Mouse (Mus musculus): ENCODE results near the gene Clip1. TPM values are rescaled to one million over a fixed set of nuclear protein-coding genes. Genes with fewer than 3 reads are reported as not detected.

The Clip1 gene
- total RNA-seq, 2 experiments from 2014 or later: 135 to 152 TPM

DNA sequence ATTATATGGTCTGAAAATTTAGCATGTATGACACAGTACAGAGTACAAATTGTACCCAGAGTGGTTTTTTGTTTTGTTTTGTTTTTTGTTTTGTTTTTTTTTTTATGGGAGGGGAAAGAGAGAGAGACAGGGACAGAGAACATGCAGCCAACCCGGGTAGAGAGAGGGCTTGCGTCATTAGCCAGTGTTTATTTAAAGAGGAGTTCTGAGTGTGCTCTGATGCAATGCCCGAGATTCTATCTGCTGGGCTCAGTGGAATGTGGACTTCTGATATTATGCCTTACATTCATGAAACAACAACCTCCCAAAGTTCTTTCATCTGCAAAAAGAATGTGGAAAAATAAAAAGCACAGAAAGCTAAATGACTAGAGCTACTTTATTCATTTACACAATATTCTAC is 9.2 kb downstream of the Clip1 start:
- intact Hi-C loops (cut with DNase I): no loop called here
- DNase-seq (ENCODE audit: low spot score): no peak

DNA sequence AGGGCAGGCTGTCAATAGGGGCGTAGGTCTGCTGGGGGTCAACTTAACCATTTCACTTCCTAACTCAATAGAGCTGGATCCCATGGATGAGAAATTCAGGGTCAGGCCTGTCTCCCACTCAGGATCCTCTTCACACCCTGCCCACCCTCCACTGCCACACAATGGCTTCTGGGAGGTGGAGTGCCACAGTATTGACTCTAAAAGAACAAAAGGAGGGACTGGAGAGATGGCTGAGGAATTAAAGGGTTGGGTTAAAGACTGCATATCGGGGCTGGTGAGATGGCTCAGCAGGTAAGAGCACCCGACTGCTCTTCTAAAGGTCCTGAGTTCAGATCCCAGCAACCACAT is 13.0 kb downstream of the Clip1 start:
- intact Hi-C loops (cut with DNase I): no loop called here
- DNase-seq (ENCODE audit: low spot score): no peak

DNA sequence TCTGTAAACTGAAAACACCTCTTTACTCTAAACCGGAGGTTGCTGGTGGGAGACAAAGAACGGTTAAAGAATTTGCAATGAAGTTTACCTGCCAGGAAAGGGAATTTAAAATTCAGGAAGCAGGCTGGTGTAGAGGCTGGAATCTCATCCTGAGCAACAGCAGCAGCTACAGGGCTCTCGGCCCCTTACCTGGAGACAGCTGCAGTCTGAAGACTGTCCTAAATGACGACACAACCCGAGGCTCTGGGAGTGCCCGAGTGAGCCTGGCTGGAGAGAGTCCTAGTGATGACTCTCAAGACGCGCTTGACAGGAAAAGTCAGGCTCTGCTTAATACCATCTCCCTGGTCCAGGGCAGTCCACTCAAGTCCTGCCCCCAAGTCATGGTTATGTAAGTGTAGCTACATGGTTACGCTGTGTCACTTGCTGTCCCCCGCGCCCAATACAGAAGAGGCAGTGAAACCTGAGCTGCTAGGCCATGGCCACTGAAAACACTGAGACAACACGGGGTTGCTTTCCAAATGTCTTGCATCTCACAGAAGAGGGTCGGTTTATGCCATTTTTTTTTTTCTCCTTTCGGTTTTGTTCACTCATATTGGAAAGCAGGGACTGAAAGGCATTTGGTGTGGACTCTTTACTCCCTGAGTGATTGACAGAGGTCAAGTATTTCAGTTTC is 13.5 kb downstream of the Clip1 start:
- intact Hi-C loops (cut with DNase I): no loop called here

DNA sequence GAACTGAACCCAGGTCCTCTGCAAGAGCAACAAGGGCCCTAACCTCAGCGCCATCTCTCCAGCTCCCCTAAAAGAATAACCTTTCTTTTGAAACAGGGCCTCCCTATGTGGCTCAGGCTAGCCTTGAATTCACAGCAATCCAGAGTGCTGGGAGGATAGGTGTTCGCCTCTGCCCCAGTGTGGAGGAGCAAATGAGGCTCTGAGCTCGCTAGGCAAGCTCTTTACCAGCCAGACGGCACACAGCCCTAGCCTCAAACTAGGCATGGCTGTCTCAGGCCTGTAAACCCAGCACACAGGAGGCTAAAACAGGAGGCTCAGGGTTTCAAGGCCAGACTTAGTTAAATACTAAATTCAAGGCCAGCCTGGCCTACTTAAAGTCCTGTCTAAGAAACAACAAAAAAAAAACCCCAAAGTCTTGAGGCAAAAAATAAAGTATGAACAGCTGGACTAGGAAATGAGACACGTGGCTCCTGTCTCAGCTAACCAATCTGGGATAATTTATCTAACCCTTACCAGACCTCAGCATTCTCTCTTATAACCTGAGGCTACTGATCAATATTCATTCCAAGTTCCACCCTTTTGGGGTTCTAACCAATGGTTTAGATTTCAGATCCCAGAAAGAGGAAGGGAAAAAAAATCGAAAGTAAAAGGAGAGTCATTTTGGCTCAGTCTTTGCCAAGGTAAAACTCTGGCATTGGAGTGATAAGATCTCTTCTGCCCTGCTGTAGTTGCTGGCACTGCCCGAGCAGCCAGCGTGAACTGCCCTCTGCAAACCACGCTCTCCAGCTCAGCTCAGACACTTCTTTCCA is 14.2 kb downstream of the Clip1 start:
- DNase-seq (ENCODE audit: low spot score): no peak
- intact Hi-C loops (cut with DNase I): no loop called here

More for the DNA sequence above, 13.5 kb downstream of the Clip1 start:
- peak; percentile 58 for DNase-seq (ENCODE audit: low spot score)

DNA sequence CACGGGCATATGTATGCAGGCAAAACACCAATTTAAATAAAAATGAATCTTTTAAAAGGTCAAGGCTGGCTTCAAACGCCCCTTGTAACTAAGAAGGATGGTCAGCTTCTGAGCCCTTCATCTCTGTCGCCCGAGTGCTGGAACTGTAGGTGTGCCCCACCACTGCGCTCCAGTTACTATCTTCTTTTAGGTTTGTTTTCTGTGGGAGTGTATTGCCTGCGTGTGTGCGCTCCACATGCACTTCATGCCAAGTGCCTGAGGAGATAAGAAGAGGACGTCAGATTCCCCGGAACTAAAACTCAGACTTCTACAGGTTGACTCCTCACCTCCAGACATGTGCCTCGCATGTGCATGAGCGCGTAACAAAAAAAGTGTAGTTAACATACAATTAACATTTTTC is 16.5 kb downstream of the Clip1 start:
- no peak for DNase-seq (ENCODE audit: low spot score)
- intact Hi-C loops (cut with DNase I): no loop called here

DNA sequence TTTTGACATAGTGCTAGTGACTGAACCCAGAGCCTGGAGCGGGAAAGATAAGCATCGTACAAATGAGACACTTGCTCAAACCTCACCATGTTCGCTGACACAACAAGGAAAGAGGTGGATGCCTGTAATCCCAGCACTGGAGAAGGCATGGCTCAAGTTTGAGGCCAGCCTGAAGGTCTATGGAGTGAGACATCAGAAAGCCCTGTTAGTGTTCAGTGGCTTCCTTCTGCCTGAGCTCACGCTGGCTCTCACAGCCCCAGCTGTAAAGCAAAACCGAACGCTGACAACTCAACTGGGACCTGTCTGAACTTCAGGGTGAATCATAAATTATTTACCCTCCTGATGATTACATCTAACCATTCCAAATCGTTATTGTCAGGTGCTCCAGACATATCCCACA is 18.5 kb downstream of the Clip1 start:
- no peak for DNase-seq (ENCODE audit: low spot score)
- intact Hi-C loops (cut with DNase I): no loop called here

DNA sequence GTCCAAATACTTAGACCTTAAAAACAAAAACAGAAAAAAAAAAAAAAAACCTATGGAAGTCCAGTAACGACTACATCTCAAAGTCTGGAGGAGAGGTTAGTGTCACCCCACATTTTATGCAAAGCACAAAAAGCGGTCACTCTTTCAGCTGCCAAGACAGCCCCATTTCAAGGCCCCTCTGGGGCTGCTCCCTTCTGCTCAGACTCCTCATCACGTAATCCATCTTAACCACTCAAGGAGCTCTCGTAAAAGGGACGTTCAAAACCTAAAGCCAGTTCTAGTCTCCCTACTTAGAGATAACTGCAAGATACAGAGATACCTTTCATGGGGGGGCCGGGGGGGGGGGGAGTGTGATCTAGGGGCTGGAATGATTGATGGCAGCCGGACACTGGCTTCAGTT is 20.1 kb downstream of the Clip1 start:
- intact Hi-C loops (cut with DNase I): no loop called here
- no peak for DNase-seq (ENCODE audit: low spot score)

DNA sequence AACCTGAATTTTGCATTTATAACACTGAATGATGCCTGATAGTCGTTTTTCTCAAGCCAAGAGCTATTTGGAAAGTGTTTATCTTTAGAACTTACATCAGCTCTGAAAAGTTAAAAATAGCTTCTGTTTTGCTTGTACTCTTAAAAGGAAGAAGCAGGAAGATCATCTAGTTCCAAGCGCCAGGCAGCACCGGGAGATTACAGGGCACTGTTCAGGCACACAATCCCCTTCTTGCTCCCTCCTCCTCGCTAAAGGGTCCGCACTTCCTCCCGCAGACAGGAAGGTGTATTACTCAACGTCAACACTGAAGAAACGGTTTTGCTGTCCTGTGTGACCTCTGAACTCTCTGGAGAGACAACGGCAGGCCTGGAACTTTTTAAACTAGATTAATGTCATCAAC is 22.4 kb downstream of the Clip1 start:
- intact Hi-C loops (cut with DNase I): no loop called here
- peak; percentile 57 for DNase-seq (ENCODE audit: low spot score)

DNA sequence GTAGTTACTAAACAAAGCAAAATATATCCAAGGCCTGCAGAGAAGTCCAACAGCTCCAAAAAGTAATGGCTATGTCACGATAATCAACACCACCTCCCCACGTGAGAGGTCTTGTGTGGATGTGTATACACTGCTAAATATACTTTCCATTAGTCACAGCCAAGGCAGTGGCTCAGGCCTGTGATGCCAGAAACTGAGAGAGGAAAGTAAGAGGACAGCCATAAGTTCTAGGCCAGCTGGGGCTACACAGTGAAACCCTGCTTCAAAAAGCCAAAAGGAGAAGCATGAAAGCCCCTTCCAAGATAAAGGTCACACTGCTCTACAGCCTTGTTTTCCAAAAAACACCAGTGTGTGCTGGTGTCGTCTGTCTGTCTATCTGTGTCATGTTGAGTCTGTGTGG is 22.8 kb downstream of the Clip1 start:
- intact Hi-C loops (cut with DNase I): loop anchor here (2.0 kb wide), 1 partner anchor 21 kb away; no protein-coding TSS in a partner anchor
- DNase-seq (ENCODE audit: low spot score): no peak

DNA sequence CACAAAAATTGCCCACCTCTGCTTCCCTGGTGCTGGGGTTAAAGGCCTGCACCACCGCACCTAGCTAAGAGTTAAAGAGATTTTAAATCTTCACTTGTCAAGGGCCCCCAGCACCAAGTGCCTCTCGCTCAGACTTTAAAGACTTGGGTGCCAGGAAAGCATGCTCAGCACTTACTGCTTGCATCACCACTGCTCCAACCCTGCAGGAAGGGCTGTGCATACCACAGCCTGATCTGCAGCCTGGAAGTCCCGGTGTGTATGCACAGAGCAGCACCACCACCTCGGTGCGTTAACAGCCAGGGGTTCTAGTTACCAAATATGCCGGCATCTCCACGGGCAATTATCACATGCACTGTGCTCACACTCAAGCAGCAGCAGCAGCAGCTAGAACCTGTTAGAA is 26.8 kb downstream of the Clip1 start:
- no peak for DNase-seq (ENCODE audit: low spot score)
- intact Hi-C loops (cut with DNase I): no loop called here

DNA sequence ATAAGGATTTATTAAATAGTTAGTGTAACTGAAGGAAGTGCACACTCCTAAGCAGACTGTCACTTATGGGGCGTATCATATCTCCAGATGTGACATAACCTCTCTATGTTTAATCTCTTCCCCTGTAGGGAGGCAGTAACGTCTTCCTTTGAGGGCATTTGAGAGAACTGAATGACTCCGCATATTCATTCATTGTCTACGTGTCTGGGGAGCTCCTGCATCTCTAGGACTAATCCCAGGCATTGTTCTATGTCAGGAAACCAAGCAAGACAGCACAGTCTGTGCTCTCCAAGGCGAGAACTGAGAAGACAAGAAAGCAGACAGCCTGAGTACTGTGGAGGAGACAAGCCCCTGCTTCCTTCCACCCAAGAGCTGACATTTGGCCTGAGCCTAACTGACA is 29.5 kb downstream of the Clip1 start:
- no peak for DNase-seq (ENCODE audit: low spot score)
- intact Hi-C loops (cut with DNase I): no loop called here

DNA sequence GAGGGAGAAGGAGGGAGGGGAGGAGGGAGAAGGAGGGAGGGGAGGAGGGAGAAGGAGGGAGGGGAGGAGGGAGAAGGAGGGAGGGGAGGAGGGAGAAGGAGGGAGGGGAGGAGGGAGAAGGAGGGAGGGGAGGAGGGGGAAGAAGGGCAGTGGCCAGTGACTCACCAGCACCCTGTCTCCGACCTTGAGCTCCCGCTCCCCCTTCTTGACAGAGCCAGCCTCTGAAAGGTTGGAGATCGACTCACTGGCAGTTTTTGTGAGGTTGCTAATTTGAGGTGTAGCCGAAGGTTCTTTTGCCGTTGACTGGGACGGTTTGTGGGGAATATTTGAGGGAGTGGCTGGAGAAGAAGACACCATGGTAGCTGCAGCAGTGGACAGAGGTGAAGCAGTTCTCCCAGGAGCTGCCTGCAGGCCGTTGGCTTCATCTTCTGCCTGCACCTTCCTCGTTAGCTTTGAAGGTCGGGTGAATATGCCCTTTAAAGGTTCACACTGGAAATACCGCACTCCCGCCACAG is 31.1 kb downstream of the Clip1 start:
- DNase-seq (ENCODE audit: low spot score): no peak
- intact Hi-C loops (cut with DNase I): no loop called here

DNA sequence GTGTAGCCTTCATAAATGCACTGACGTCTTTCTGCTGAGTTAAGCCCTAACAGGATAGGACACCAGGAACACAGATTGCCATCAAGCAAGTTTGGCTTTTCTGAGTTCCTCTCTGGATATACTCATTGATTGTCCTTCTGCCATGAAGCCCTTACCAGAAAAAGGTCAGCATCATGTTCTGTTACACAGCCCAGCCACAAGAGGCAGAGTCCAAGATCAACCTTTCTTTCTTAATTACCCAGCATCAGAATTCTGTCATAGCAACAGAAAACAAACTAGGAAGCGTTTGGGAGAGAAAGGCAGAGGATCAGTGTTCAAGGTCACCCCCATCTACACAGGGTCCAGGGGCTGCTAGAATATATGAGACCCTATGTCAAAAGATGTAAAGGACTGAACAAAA is 33.6 kb downstream of the Clip1 start:
- DNase-seq (ENCODE audit: low spot score): no peak
- intact Hi-C loops (cut with DNase I): no loop called here

DNA sequence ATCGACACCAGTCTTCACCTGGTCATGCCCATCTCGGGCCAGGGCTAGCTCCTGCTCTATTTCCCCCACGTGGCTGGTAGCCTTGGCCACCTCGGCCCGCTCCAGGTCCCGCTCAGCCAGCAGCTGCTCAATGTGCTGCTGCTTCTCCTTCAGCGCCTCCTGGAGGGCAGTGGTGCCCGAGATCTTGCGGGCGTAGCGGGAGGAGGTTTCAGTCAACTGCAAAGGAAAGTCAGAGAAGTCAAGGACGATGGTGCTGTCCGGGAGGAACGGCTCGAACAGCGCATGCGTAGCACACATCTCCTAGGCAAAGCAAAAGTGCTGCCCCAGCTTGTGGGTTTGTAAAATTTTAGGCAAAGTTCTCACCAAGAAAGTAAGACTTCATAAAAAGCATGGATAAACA is 42.0 kb downstream of the Clip1 start:
- intact Hi-C loops (cut with DNase I): no loop called here
- no peak for DNase-seq (ENCODE audit: low spot score)

DNA sequence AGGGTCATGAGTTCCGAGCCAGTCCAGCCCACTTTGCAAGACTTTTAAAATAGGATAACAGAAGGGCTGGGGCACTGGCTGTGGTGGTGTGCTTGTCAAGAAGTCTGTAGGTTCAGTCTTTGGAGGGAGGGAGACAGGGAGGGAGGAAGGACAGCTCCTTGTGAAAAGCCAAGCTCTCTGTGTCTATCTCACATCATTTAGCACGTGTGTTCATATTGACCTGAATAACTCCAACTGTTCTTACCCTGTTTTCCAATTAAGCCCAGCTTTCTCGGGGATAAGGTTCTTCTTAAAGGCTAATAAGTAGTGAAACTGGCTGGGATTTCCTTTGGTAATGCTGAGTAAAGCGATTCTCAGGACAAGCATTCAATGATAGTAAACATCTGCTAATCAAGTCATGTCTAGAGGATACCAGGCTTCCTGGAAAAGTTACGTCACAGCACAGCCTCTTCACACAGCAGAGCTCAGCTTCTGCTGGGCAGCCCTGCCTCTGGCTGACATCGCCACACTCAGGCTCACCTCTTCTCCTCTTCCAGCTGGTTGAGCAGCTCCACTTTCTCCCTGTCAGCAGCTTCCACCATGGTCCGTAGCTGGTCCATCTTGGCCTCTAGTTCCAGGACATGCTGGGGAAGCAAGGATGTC is 43.0 kb downstream of the Clip1 start:
- no peak for DNase-seq (ENCODE audit: low spot score)
- intact Hi-C loops (cut with DNase I): no loop called here

DNA sequence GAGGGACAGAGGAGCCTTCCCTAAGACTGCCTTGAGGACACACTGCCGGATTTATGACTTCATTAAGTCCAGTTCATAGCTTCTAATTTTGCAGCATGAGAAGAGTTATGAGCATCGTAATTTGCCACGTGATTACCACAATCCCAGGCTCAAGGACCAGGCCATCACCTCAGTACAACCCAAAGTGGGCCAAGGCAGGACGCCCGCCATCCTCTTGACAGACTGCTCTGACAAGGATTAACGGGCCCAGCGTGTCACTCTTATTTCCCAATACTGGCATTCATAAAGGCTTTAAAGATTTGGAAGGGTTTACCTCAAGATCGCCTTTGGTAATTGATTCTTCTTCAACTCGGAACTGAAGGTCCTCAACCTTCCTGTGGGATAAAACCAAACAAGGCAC is 44.2 kb downstream of the Clip1 start:
- intact Hi-C loops (cut with DNase I): no loop called here
- no peak for DNase-seq (ENCODE audit: low spot score)

DNA sequence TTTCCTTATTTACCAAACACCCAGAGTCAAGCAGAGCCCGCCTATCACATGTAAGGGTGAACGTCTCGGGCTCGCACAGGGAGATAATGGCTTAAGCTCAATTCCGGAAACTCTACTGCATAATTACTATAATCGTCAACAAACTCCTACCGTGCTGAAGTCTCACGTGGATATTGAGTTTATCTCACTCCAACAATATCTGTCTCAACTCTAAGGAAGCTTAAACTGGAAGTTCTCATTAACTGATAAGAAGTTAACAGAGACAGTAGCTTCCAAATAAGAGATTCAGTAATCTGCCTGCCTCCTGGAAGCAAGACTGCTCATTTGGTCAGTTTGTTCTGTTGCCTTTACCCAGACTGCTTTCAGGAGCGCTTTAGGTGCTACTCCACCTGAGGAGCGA is 53.2 kb downstream of the Clip1 start:
- intact Hi-C loops (cut with DNase I): no loop called here
- DNase-seq (ENCODE audit: low spot score): no peak

DNA sequence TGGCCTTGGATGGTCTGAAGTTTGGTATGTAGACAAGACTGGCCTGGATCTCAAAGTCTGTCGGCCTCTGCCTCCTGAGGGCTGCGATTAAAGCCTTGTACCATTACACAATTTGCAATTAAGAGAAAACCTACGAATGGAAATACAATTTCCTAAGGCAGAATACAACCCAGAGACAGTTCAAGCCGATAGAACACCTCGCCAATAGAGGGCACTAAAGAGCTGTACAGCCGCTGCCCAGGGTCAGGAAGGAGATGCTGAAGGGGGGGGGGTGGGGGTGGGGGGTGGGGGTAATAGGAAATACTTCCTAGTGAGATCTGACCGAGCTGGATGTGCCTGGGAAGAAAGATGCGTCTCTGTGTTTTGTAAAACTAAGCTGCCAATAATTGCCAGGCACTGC is 57.8 kb downstream of the Clip1 start:
- no peak for DNase-seq (ENCODE audit: low spot score)
- intact Hi-C loops (cut with DNase I): loop anchor here (1.0 to 2.0 kb wide), 2 partner anchors 74 to 280 kb away; partner anchors contain the start of gene Denr

DNA sequence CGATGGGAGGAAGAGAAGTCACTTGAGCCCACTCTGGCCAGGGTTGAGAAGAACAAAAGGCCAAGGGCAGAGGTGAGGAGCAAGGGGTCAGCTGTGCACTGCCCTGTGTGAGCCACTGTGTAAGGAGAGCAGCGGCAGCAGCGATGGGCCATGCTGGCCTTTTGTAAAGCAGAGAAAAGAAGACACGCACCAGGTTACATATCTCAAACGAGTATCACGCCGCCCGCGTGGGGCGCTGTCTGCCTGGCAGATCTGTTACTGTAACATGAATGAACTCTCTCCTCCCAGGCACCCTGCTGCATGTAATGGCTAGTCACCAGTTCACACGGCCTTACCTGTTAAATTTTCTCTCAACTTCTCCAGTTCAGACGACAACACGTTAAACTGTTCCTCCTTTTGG is 62.0 kb downstream of the Clip1 start:
- no peak for DNase-seq (ENCODE audit: low spot score)
- intact Hi-C loops (cut with DNase I): no loop called here

DNA sequence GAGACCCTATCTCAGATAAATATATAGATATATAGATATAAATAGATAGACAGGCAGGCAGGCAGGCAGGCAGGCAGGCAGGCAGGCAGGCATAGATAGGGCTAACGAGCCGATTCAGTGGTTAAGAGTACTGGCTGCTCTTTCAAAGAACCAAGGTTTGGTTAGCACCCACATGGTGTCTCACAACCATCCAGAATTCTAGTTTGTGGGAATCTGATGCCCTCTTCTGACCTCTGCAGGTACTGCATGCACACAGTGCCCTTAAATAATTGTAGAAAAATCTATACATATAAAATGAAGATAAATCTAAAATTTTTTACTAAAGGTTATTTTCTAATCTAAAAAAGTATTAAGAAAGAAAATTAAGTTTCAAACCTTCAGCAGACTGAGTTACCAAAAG is 65.9 kb downstream of the Clip1 start:
- DNase-seq (ENCODE audit: low spot score): no peak
- intact Hi-C loops (cut with DNase I): no loop called here

DNA sequence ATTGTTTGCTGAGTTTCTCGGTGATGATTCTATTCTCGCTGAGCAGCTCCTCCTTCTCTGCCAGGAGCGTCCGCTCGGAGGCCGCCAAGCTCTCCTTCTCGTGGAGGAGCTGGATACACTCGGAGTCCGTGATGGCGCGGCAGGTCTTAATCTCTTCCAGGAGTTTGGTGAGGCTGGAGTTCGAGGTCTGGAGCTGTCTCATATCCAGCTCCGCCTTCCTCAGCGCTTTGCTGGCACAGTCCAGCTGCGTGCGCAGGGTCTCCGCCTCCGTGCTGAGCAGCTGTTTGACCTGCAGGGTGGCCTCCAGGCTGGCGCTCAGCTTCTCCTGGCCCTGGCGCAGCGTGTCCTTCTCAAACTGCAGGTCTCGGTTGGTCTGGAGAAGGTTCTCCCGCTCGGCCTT is 70.2 kb downstream of the Clip1 start:
- intact Hi-C loops (cut with DNase I): loop anchor here (5.0 kb wide), 1 partner anchor 167 kb away; no protein-coding TSS in a partner anchor
- no peak for DNase-seq (ENCODE audit: low spot score)

Data from heart, postnatal 25 days (tissue).